Mouse (Mus musculus) ES-E14 (cell line): Measurements from ENCODE around the gene Swsap1.

ENCODE experiments used
- MAFK ChIP-seq: IDR thresholded peaks from 2 replicates; pipeline ENCODE4 v1.6.1; 2014; ENCODE audit warnings: mild to moderate bottlenecking, low read depth, low read length, inconsistent platforms; ENCODE audit not compliant: insufficient read depth
- ZC3H11A ChIP-seq: IDR thresholded peaks from 2 replicates; pipeline ENCODE4 v1.6.1; 2012; ENCODE audit warnings: low read depth, mild to moderate bottlenecking, inconsistent platforms, low read length, borderline replicate concordance
- ZNF384 ChIP-seq: IDR thresholded peaks from 2 replicates; pipeline ENCODE4 v1.6.1; 2012; ENCODE audit warnings: low read depth, low read length, inconsistent platforms

DNA sequence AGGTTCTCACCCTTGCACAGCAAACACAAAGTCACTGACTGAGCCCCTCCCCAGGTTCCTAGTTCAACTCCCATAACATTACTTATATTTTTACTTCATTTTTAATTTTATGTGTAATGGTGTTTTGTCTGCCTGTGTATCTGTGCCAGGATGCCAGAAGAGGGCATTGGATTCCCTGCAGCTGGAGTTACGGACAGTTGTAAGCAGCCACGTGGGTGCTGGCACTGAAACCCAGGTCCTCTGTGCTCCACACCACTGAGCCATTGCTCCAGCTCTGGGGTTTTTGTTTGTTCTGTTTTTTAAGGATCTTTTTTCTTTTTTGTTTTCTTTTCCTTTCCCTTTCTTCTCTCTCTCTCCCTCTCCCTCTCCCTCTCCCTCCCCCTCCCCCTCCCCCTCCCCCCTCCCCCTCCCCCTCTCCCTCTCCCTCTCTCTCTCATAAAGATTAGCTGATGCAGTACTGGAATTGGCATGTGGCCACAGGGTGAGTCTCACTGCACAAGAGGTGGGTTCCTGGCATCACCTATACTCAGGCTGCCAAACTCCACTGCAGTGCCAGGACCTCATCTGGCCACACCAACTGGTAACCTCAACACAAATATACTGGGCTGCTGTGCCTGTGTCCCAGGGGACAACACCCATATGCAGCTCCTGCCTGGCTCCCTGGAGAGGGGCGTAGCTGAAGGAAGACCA lies 40.8 kb downstream of the Swsap1 start:
- TF ChIP-seq ZC3H11A (no peak), ZNF384 (no peak), MAFK (no peak)
